Mouse (Mus musculus): Measurements from ENCODE around the gene Olfr157.
A peak's percentile ranks its signal among the peaks of the same experiment; 100 is the strongest.

Gene Olfr157

GRCm38 (mm10) chr4:43840101-43840500 lies at the start of gene Olfr157:
Gene Olfr157, minus strand, starts transcription at chr4:43840201.
- no peak for DNase-seq (ENCODE audit: low spot score)

GRCm38 (mm10) chr4:43884196-43884595 lies 44.2 kb upstream of the Olfr157 start:
- no peak for DNase-seq (ENCODE audit: low spot score)

- no peak for DNase-seq (ENCODE audit: low spot score)
Observed at GRCm38 (mm10) chr4:43879566-43879965, 39.6 kb upstream of the Olfr157 start.

- no peak for DNase-seq (ENCODE audit: low spot score)
Observed at GRCm38 (mm10) chr4:43878121-43878776, 38.2 kb upstream of the Olfr157 start.

- DNase-seq (ENCODE audit: low spot score) = no peak
Observed at GRCm38 (mm10) chr4:43877230-43877629, 37.2 kb upstream of the Olfr157 start.

GRCm38 (mm10) chr4:43875919-43876411 lies 36.0 kb upstream of the Olfr157 start:
- DNase-seq (ENCODE audit: low spot score) = no peak

- DNase-seq (ENCODE audit: low spot score) = peak; percentile 34
Observed at GRCm38 (mm10) chr4:43875160-43875918, 35.3 kb upstream of the Olfr157 start, which contains the start of gene Reck. Gene Reck, plus strand, starts transcription at chr4:43875530.

- DNase-seq (ENCODE audit: low spot score) = no peak
Observed at GRCm38 (mm10) chr4:43874501-43874900, 34.5 kb upstream of the Olfr157 start.

GRCm38 (mm10) chr4:43869821-43870220 lies 29.8 kb upstream of the Olfr157 start:
- DNase-seq (ENCODE audit: low spot score) = no peak

GRCm38 (mm10) chr4:43863298-43863697 lies 23.3 kb upstream of the Olfr157 start:
- DNase-seq (ENCODE audit: low spot score) = no peak

- peak; percentile 5 for DNase-seq (ENCODE audit: low spot score)
Observed at GRCm38 (mm10) chr4:43860744-43861519, 20.9 kb upstream of the Olfr157 start.

- DNase-seq (ENCODE audit: low spot score) = no peak
Observed at GRCm38 (mm10) chr4:43859886-43860285, 19.9 kb upstream of the Olfr157 start.

GRCm38 (mm10) chr4:43854101-43854500 lies 14.1 kb upstream of the Olfr157 start:
- no peak for DNase-seq (ENCODE audit: low spot score)

- no peak for DNase-seq (ENCODE audit: low spot score)
Observed at GRCm38 (mm10) chr4:43851265-43851664, 11.3 kb upstream of the Olfr157 start, which contains the start of gene Olfr155. Gene Olfr155, plus strand, starts transcription at chr4:43851565.

- DNase-seq (ENCODE audit: low spot score) = no peak
Observed at GRCm38 (mm10) chr4:43838326-43838725, 1.7 kb downstream of the Olfr157 start.

- DNase-seq (ENCODE audit: low spot score) = no peak
Observed at GRCm38 (mm10) chr4:43834749-43835148, 5.3 kb downstream of the Olfr157 start.

- DNase-seq (ENCODE audit: low spot score) = no peak
Observed at GRCm38 (mm10) chr4:43833752-43834151, 6.2 kb downstream of the Olfr157 start.

GRCm38 (mm10) chr4:43832031-43832430 lies 8.0 kb downstream of the Olfr157 start:
- no peak for DNase-seq (ENCODE audit: low spot score)

- no peak for DNase-seq (ENCODE audit: low spot score)
Observed at GRCm38 (mm10) chr4:43828806-43829205, 11.2 kb downstream of the Olfr157 start.

- no peak for DNase-seq (ENCODE audit: low spot score)
Observed at GRCm38 (mm10) chr4:43823845-43824337, 16.1 kb downstream of the Olfr157 start, which contains the start of gene Olfr156. Gene Olfr156, minus strand, starts transcription at chr4:43823895.

- DNase-seq (ENCODE audit: low spot score) = no peak
Observed at GRCm38 (mm10) chr4:43822896-43823550, 17.0 kb downstream of the Olfr157 start.

- DNase-seq (ENCODE audit: low spot score) = no peak
Observed at GRCm38 (mm10) chr4:43798936-43799335, 41.1 kb downstream of the Olfr157 start.
